Mouse (Mus musculus) ovary, adult 10 weeks (tissue): ENCODE data around the gene Fam24b. TPM values are rescaled to one million over a fixed set of nuclear protein-coding genes. Genes with fewer than 3 reads are reported as not detected.

Experiments used
- polyA plus RNA-seq: library from polyadenylated mRNA; stranded (reverse); fragments of 350-450 nt; fragmentation: Illumina TruSeq; extraction: RNeasy Lipid Tissue Mini Kit (QIAGEN cat#74804); gene quantifications from one replicate; pipeline ENCODE4 v1.2.3, GENCODE M21; 2014

Fam24b gene
- polyA plus RNA-seq, result not detected

DNA sequence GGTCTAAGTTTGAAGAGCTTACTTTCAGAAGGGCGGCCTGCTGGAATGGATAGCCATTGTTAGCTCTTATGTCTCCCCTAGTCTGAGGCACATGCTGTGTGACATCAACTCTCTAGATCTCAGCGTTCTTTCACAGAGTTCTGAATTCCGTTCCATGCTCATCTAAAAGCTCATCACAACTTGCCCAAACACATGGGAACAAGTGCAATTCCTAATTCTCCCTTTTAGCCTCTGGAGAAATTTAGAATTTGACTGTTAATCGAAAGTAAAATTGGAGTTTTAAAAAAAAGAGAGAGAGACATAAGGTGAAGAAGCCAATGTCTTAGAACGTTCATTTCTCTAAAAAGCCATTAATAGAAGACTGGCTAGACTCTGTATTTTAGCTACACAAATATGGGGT, at the start of gene Fam24b:
Gene Fam24b, minus strand, starts transcription at position 101 of the 400 bp plus-strand sequence.

DNA sequence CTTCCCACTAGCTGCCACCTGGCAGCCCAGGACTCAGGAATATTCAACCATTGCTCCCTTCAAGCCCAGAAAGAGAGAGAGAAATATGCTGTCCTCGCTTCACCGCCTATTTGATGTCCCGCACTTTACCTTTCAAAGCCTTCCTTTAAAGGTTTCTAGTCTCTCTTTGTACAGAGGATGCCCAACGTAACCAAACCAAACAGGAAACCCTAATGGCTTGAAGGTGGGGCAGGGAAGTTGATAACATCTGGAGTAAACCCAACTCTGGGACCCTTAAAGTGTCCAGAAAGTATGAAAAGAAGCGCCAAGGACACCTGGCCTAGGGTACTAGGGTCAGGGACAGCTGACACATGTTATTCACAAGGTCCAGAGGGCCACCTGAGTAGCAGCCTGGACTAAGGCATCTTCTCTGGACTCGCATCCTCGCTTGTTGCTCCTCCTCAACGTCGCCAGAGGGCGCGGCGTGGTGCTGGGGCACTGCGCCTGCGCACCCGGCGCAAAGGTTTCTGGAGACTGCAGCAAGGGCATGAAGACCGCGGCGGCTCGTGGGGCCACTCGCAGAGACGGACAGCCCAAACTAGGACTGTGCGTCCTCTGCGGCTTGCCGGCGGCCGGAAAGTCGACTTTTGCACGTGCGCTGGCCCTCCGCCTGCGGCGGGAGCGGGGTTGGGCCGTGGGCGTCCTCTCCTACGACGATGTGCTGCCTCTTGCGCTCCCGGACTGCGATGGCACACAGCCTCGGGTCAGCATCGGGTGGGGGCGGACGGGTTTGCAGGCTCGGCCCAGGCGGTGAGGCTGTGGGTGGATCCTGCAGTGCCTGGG, 41.5 kb upstream of the Fam24b start, which contains the start of gene Pstk:
Gene Pstk, plus strand, starts transcription at position 494 of the 822 bp plus-strand sequence.

DNA sequence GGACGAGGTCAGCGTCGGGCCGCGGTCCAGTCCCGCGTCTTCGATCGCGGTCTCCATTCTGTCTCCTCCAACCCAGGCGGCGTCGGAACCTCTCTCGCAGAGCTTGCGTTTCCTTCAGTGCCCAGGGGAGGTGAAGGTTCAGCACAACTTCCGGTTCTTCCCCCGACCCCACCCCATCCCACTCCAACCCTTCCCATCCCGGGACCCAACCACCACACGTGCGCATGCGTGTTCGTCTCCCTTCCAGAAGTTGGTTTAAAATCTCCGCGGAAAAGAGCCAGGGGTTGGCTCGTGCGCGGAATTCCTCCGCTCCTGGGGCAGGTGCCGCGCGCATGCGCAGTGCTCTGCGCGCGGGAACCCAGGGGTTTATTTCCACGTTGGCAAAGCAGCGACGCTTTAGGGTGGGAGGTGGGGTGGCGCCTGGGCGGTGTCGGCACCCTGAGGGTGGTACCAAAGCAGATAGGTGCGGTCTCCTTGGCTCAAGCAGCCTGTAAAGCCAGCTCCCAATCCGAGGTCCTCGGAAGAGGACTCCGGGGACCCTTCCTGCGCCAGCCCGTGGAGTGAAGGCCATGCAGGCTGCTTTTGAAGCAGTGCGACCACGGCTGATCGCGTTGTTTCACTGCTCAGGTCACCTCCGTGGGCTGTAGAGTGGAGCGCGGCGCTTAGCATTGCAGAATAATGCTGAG, 33.4 kb upstream of the Fam24b start, which contains the start of gene 2310057M21Rik:
Gene 2310057M21Rik, minus strand, starts transcription at position 145 of the 686 bp plus-strand sequence.

DNA sequence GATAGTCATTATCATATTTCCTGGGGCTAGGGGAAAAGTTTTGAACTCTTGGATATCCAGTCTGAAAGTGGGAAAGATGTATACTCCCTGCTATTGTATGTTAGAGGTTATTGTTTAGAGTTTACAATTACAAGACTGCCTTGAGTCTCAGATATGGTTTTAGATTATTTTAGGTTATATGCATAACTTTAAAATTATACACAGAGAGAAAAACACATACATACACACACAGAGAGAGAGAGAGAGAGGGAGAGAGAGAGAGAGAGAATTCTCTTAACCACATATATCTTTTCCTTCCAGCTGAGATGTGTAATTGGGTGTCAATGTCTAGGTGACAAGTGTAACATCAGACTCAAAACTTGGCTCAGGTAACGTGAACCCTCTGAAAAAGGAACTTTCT, 4.2 kb upstream of the Fam24b start, which contains the start of gene Fam24a:
Gene Fam24a, plus strand, starts transcription at position 301 of the 400 bp plus-strand sequence.

DNA sequence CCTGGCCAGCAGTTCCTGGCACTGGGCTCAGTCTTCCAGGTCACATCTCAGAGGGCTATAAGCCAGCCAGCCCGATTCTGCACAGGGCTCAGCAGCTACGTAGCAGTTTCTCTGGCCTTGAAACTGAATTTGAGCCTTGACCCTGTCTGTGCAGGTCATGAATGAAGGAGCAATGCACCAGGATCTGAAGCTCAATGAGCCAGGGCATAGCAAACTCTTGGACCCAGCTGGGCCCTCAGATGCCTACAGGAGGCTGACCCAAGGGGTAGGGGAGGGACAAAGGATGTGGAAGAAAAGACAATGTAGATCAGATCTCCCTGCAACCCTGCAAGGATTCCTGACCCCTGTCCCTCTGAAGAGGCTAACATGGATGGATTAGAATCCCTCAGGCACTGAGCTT, 7.1 kb downstream of the Fam24b start, which contains the start of gene Cuzd1:
Gene Cuzd1, minus strand, starts transcription at position 101 of the 400 bp plus-strand sequence.

Other genes starting within 250 kb of the Fam24b start
- not detected for gene 4933402N03Rik, start 183.2 kb downstream of the Fam24b start, polyA plus RNA-seq
- 1.6 TPM for gene 5430419D17Rik, start 155.1 kb downstream of the Fam24b start, polyA plus RNA-seq
- 0.71 TPM for gene Cuzd1, start 7.2 kb downstream of the Fam24b start, polyA plus RNA-seq
- not detected for gene Fam24a, start 4.3 kb upstream of the Fam24b start, polyA plus RNA-seq
- 6.2 TPM for gene 2310057M21Rik, start 33.2 kb upstream of the Fam24b start, polyA plus RNA-seq
- 48.9 TPM for gene Pstk, start 41.6 kb upstream of the Fam24b start, polyA plus RNA-seq
- 48.9 TPM for gene Ikzf5, start 81.0 kb upstream of the Fam24b start, polyA plus RNA-seq
- gene Acadsb, start 81.1 kb upstream of the Fam24b start, polyA plus RNA-seq, result 522 TPM
- gene Hmx3, start 213.4 kb upstream of the Fam24b start, polyA plus RNA-seq, result not detected
- not detected for gene Hmx2, start 219.3 kb upstream of the Fam24b start, polyA plus RNA-seq
- 37.5 TPM for gene Bub3, start 230.7 kb upstream of the Fam24b start, polyA plus RNA-seq